Mouse (Mus musculus) embryo, embryonic 11.5 days (tissue): ENCODE measurements at regions not wholly inside any gene's neighbourhood (a gene's known extent, or its start where the extent isn't known, plus 50 kb on each side); places are given as distances from the start of the nearest gene placed in this dataset.
A peak's percentile ranks its signal among the peaks of the same experiment; 100 is the strongest.

Source experiments
- DNase-seq: peaks from one replicate; pipeline ENCODE4 v3.0.0-alpha.2; 2012; ENCODE audit warnings: low read depth, low spot score

GRCm38 (mm10) chr3:41857446-41857845, 115.0 kb downstream of the D3Ertd751e start:
- peak; percentile 7 for DNase-seq

- DNase-seq = no peak
These were observed 120.3 kb downstream of the D3Ertd751e start for GRCm38 (mm10) chr3:41862674-41863073.

- no peak for DNase-seq
These were observed 166.5 kb downstream of the D3Ertd751e start for GRCm38 (mm10) chr3:41908952-41909351.

GRCm38 (mm10) chr3:41913190-41913589, 170.8 kb downstream of the D3Ertd751e start:
- DNase-seq = no peak

GRCm38 (mm10) chr3:41939843-41940242, 197.4 kb downstream of the D3Ertd751e start:
- no peak for DNase-seq

GRCm38 (mm10) chr3:41942964-41943363, 200.6 kb downstream of the D3Ertd751e start:
- no peak for DNase-seq

DNA sequence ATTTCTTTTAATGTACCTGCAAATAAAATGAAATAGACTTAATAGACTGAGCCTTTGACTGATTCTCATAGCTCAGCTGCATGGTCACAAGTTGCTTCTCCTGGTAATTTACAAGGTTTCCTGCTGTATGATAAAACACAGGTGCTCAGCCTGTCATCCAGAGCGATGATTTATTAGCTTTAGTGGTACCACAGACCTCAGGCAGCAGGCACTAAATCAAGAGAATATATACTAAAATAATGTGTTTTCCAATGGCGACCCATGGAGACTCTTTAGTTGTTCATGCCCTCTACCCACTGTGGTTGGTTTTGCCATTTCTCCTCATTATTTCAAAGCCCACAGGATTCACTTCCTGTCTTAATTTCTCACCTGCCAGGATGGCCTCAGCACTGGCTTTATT, 207.0 kb downstream of the D3Ertd751e start:
- peak; percentile 17 for DNase-seq

- DNase-seq = peak; percentile 60
These were observed 215.0 kb downstream of the D3Ertd751e start for GRCm38 (mm10) chr3:41957385-41957784.

DNA sequence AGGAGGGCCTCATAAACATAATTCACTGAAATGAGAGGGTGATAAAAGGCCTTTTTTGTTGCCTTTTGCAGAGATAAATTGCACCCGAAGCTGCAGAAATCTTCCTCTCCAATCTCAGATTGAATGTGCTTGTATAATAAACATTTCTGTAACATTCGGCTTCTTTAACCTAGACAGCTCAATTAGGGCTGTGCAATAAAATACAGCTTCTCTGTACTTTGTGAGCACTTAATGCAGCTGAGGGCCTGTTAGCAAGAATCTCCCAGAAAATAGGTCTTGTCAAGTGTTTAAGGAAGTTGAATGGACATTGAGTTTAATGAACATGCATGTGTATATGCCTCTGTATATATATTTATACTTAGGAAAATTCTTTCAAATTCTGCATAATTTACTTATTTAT, 217.8 kb downstream of the D3Ertd751e start:
- DNase-seq = no peak

DNA sequence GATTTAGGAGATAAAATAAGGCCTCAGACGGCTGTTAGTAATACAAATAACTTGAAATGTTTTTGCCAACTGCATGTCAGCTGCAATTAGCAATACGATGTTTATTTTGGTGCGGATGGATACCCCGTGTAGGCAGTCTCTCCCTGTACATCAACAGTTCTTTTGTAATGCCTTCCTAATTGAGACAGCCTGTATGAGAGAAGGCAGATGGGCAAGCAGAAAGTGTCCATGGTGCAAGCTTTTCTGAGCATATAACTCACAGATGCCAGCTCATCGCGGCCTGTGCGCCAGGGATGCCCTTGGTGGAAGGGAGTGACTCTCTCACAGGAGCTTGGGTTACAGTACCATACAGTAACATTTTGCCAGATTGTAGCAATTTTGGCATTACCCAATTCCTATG, 220.5 kb downstream of the D3Ertd751e start:
- DNase-seq = no peak

DNA sequence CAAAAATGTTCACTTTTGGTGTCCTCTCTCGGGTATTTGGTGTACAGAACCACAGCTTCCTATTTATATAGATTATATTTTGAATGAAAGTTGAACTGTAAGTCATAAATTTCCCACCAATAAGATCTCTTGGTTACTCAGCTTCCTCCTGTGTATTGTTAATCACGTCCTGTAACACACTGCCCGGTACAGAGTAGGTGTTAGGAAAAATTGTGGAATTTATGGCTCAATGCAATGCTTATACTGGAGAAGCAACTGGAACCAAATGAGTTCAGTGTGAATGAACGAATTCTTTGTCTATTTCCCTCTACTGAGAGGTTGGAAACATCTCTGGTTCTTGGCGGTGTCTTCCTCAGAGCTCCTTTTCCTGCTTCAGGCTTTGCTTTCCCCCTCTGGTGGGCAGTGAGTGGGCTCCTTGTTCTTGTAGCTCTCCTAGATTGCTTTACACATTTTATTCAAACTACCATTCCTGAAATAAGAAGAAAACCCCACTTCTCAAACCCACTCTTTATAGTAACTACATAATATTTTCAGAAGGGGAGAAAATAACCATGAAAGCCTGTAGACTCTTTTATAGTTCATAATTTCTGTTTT, 264.4 kb downstream of the D3Ertd751e start:
- no peak for DNase-seq

DNA sequence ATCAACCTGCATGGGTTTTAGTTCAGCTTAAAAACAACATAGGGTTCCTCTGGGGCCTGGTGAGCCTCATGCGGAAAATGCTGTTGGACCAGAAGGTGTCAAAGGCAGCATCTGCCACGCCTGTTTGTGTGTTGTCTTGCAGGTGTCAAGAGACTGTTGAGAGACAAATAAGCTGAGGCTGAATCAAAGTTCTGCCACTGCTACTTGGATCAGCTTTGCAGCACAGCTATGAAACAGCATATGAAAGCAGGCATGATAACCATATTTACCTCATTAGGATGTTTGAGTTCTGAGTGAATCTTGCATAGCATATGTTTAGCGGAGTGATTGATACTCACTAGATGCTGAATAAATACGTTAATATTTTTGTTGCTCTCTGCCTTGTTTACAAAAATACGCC, 280.8 kb downstream of the D3Ertd751e start:
- no peak for DNase-seq

DNA sequence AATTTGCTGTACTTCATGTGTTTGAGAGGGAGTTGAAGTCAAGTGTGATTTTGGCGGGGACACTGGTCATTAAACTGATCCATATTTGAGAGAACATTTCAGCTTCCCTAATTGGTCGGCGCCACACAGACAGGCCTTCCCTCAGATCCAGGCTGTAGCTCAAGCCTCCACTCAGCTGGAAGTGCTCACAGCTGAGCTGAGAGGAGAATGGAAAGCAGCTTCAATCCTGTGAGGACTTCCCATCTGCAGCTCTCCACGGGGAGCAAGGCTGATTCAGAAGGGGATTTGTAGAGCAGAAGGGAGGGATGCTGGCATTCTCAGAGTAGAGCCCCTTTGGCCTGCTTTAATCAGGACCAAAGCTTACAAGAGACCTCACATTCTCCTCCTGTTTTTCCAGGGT, 297.2 kb downstream of the D3Ertd751e start:
- no peak for DNase-seq

GRCm38 (mm10) chr3:42040270-42040812, 297.9 kb downstream of the D3Ertd751e start:
- no peak for DNase-seq

- DNase-seq = no peak
These were observed 298.5 kb downstream of the D3Ertd751e start for GRCm38 (mm10) chr3:42040959-42041358.

DNA sequence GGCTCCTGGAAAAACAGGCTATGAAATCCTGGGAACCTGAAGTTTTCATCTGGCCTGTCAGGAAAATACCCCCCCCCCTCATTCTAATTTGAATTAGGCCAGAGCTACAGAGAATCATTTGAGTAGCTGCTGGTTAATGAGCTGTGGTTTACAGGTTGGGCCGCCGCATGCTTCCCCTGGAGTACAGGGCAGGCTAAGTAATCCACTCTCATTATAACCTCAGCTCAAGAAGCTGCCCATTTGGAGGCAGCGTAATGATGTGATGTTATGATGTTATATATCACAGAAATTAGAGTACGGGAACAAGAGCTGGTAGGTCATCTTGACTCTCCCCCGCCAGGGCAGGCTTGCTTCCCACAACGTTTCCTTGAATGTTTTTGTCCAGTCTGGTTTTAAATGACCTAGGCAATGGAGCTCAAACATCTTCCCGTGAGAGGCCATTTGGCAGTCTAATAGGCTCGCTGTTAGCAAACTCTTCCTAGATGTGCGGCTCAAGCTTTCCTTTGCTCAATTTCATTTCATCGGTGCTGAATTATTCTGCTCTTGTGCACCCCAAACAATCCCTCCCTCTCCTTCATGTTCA, 315.0 kb downstream of the D3Ertd751e start:
- DNase-seq = no peak

GRCm38 (mm10) chr3:42065093-42065935, 322.9 kb downstream of the D3Ertd751e start:
- DNase-seq = no peak

- no peak for DNase-seq
These were observed 323.6 kb downstream of the D3Ertd751e start for GRCm38 (mm10) chr3:42065962-42066361.

GRCm38 (mm10) chr3:42067036-42067435, 324.6 kb downstream of the D3Ertd751e start:
- DNase-seq = no peak

- peak; percentile 45 for DNase-seq
These were observed 332.3 kb downstream of the D3Ertd751e start for GRCm38 (mm10) chr3:42074532-42075287.

DNA sequence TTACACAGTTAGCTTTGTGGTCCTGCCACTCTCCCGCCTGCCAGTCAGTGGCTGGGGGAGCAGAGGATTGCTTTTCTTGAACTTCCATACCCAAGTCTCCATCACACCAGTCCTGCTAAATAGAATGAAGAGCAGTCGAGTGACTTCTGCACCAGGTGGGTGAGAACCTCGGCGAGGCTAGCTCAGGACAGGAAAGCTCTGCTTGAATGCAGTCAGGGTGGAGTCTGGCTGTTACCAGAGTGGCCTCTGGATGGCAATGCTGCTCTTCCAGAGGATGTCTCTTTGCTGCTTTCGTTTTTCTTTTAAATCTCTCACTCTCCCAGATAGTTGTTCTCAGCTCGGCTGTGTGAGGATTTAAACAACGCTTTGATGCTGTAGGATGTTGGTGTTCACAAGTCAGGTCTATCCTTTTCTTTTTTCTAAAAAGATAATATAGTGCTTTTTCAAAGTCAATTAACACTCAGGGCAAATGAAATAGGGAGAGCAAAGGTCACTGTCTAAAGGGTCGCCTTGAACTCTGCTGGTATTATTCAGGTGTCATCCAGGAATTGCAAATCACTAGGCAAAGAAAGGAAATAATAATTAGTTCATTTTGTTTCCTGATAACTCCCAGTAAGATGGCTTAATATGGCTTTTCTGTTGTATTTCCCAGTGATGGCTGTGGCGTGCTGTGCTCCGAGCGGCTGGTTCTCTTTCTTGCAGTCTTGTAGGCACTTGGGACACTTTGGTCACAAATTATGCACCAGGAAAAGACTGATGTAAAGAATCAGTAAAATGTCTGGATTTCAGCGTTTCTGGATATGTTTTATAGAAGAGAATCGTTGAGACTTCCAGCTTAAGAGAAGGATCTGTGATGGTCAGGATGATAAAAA, 368.8 kb downstream of the D3Ertd751e start:
- DNase-seq = peak; percentile 37
